Mouse (Mus musculus): ENCODE measurements around the gene Olfr874. TPM values are rescaled to one million over a fixed set of nuclear protein-coding genes. Genes with fewer than 3 reads are reported as not detected.

The Olfr874 gene
- not detected for polyA plus RNA-seq (2012; fragmentation: generic; extraction: Trizol)

DNA sequence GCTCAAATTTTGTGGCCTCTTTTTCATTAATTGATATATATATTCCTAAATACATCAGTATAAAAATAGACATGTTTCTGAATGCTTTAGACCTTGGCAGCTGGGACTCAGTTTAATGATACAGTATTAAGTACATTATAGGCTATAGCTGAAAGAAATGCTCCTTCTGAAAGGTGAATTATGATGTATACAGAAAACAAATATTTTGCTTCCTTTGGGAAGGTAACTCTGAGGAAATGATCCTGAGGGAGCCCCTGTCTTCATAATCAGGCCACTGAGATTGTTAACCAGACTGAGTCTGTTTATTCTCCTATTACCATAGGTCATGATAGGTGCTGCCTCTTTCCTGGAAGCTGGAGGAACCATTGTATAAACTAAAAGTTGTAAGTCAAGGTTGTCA is at the start of gene Olfr874:
Gene Olfr874 (plus strand): TSS at position 301 of the 400 bp plus-strand sequence.

DNA sequence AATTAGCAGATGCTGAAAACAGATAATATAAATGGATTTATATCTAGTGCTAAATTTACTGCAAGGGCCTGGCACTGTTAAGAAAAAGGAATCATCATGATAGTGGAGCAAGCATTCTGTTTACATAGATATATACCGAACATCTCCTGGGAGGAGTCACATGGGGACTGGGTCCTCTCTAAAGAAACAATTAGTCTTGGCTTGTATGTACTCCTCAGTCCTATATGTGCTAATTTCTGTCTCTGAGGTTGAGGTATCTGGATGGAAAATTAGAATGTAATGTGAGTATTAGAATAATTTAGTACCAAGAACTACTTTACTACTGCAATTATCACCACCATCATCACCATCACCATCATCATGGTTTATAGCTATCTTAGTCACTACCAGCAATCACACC is 28.8 kb upstream of the Olfr874 start, which contains the start of gene Olfr160:
Gene Olfr160 (minus strand): TSS at position 101 of the 400 bp plus-strand sequence.

DNA sequence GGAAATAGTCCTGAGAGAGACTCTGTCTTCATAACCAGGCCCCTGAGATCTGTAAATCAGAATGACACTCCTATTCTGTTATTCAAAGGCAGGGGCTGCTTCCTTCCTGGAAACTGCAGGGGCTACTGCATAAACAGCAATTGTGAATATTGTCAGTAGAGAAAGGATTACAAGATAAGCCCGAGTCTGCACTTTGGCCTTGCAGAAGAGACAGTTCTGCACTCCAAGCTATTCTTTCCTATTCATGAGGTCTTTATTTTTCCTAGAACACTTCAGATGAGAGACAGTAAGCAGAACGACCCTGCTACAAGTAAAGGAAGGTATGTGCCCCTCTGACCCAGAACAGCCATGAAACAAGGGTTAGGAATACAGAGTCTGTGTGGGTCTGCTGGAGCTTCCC is 26.9 kb downstream of the Olfr874 start, which contains the start of gene Olfr875:
Gene Olfr875 (plus strand): TSS at position 99 of the 400 bp plus-strand sequence.

Other genes with a start within 250 kb of the Olfr874 start
- gene Esam, start 217.0 kb upstream of the Olfr874 start, polyA plus RNA-seq (2012; fragmentation: generic; extraction: Trizol): under 1 TPM; 0.01 to 0.08 TPM
- gene Vsig2, start 205.9 kb upstream of the Olfr874 start, polyA plus RNA-seq (2012; fragmentation: generic; extraction: Trizol): not detected
- under 1 TPM; 0.14 to 0.67 TPM for gene Nrgn, start 192.2 kb upstream of the Olfr874 start, polyA plus RNA-seq (2012; fragmentation: generic; extraction: Trizol)
- 10 to 100 TPM in 1 of 2 experiments, under 1 TPM in 1; 0.94 to 11.9 TPM for gene Siae, start 189.4 kb upstream of the Olfr874 start, polyA plus RNA-seq (2012; fragmentation: generic; extraction: Trizol)
- 1 to 10 TPM; 2.4 to 9.2 TPM for gene Spa17, start 131.4 kb upstream of the Olfr874 start, polyA plus RNA-seq (2012; fragmentation: generic; extraction: Trizol)
- gene Tbrg1, start 87.8 kb upstream of the Olfr874 start, polyA plus RNA-seq (2012; fragmentation: generic; extraction: Trizol): 100 to 1,000 TPM in 1 of 2 experiments, 10 to 100 TPM in 1; 80.8 to 129 TPM
- gene Panx3, start 75.9 kb upstream of the Olfr874 start, polyA plus RNA-seq (2012; fragmentation: generic; extraction: Trizol): under 1 TPM in 1 of 2 experiments, not detected in 1; 0.02 TPM
- not detected for gene Olfr160, start 28.9 kb upstream of the Olfr874 start, polyA plus RNA-seq (2012; fragmentation: generic; extraction: Trizol)
- not detected for gene Olfr875, start 26.8 kb downstream of the Olfr874 start, polyA plus RNA-seq (2012; fragmentation: generic; extraction: Trizol)
- not detected for gene Olfr876, start 57.9 kb downstream of the Olfr874 start, polyA plus RNA-seq (2012; fragmentation: generic; extraction: Trizol)
- gene Olfr877, start 109.2 kb downstream of the Olfr874 start, polyA plus RNA-seq (2012; fragmentation: generic; extraction: Trizol): not detected
- not detected for gene Olfr145, start 151.6 kb downstream of the Olfr874 start, polyA plus RNA-seq (2012; fragmentation: generic; extraction: Trizol)
- gene Olfr878, start 172.7 kb downstream of the Olfr874 start, polyA plus RNA-seq (2012; fragmentation: generic; extraction: Trizol): not detected
- not detected for gene Olfr881, start 246.7 kb downstream of the Olfr874 start, polyA plus RNA-seq (2012; fragmentation: generic; extraction: Trizol)